Mouse (Mus musculus): ENCODE data around the gene Dmrtb1. TPM values are rescaled to one million over a fixed set of nuclear protein-coding genes. Genes with fewer than 3 reads are reported as not detected.

Dmrtb1 gene
- 18.4 and 21.7 TPM in 2 replicates for polyA plus RNA-seq (2012; rRNA removed)

DNA sequence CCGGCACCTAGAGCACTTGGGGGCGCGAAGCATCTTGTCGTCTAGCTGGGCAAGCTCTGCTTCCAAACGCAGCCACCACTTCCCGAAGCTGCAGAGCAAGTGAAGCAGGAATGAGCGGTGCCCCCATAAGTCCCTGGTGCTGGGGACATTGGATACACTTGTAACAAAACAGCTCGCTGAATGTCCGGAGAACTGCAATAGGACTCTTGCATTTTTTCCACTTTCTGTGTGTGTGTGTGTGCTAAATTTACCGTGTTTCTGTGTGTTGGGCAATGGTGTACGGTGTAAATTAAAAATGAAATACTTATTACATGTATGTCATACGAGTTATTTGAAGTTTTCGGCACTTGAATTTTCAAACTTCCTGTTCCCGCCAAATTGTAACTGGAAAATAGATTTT, at the start of gene Dmrtb1:
Gene Dmrtb1, minus strand, starts transcription at position 101 of the 400 bp plus-strand sequence.

Other genes with a start within 250 kb of the Dmrtb1 start
- 0.95 and 1.0 TPM in 2 replicates for gene Glis1, start 249.6 kb downstream of the Dmrtb1 start, polyA plus RNA-seq (2012; rRNA removed)
- 117 and 125 TPM in 2 replicates for gene Lrp8, start 118.0 kb upstream of the Dmrtb1 start, polyA plus RNA-seq (2012; rRNA removed)
- 117 and 131 TPM in 2 replicates for gene Magoh, start 195.5 kb upstream of the Dmrtb1 start, polyA plus RNA-seq (2012; rRNA removed)
- gene 0610037L13Rik, start 205.6 kb upstream of the Dmrtb1 start, polyA plus RNA-seq (2012; rRNA removed), result 130 and 144 TPM in 2 replicates
- 8.1 and 9.7 TPM in 2 replicates for gene Cpt2, start 239.4 kb upstream of the Dmrtb1 start, polyA plus RNA-seq (2012; rRNA removed)